Mouse (Mus musculus) heart, postnatal 0 days (tissue): Measurements from ENCODE around the gene Xirp2.

Source experiments
- CTCF ChIP-seq: IDR thresholded peaks from 2 replicates; pipeline ENCODE4 v1.5.1; 2016; ENCODE audit warnings: antibody characterized with exemption, control low read depth, low read depth
- EP300 ChIP-seq: IDR thresholded peaks from 2 replicates; pipeline ENCODE4 v1.6.1; 2016; ENCODE audit warnings: antibody characterized with exemption, low read depth

DNA sequence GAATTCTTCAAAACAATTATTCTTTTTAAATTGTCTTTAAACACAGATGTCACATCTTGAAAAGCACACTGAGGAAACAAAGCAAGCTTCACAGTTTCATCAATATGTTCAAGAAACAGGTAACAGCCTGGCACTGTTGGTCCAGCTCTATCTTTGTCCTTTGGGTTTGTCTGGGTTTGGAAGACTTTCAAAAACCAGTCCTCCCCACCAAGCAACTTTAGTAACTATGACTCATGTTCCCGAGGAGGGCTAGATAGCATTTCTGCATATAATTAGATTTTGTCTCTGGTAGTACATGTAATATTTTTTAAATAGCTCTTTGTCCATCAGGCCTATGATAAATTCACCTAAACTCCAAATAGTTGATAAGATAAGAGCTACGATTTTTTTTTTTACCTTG is 59.7 kb downstream of the Xirp2 start:
- TF ChIP-seq CTCF (no peak), EP300 (no peak)
